In genomic region chr6:140508475-140509150, GRCm38 (mm10) we compare ENCODE assay signal across 9 mouse cellular contexts.
A peak's percentile ranks its signal among the peaks of the same experiment; 100 is the strongest.
DNase-seq lines count a peak whose midpoint lies in the region; ATAC-seq and TF ChIP-seq lines count a peak whose summit lies in the region.
"Had no signal": no experiment of that assay in that cellular context is flagged by ENCODE, and none has a peak within 500 bp of the region (broad histone marks: within the 10 kb centered on the region; RNA-seq: fewer than 3 reads in every experiment).

No protein-coding gene starts in this region.

- no peaks in the 10 kb centered on the region for H3K9me3 ChIP-seq in kidney, embryonic 16.5 days (ENCODE audit: low read length)
- H3K9me3 ChIP-seq in embryonic facial prominence, embryonic 10.5 days: no peaks in the 10 kb centered on the region
- no peaks in the 10 kb centered on the region for H3K9me3 ChIP-seq in limb, embryonic 14.5 days (ENCODE audit: control insufficient read depth, low read length)

- peaks cover 29% of the 10 kb centered on the region for H3K4me1 ChIP-seq in kidney, embryonic 16.5 days (ENCODE audit: insufficient read depth, low read length)
- peaks cover 53% of the 10 kb centered on the region for H3K4me1 ChIP-seq in embryonic facial prominence, embryonic 10.5 days
- H3K4me1 ChIP-seq in limb, embryonic 14.5 days (ENCODE audit: control insufficient read depth, insufficient read depth, low read length): peaks cover 25% of the 10 kb centered on the region

- H3K9ac ChIP-seq in kidney, embryonic 16.5 days (replicated peaks; ENCODE audit: low read length): no peak overlapping the region
- no peak overlapping the region for H3K9ac ChIP-seq in limb, embryonic 14.5 days (ENCODE audit: low read depth, low read length, severe bottlenecking)

- ATAC-seq in kidney, embryonic 16.5 days (ENCODE audit: low FRiP score, low TSS enrichment): peak; percentile 30; the same call in 1 of the 2 replicates
- ATAC-seq in limb, embryonic 14.5 days (ENCODE audit: low FRiP score, low read depth): peak; percentile 28; the same call in 1 of the 2 replicates

- WGBS in kidney, embryonic 16.5 days: 75% methylated on average over 13 of the region's 13 CpGs
- 74% methylated on average over 13 of the region's 13 CpGs for WGBS in embryonic facial prominence, embryonic 10.5 days
- WGBS in limb, embryonic 14.5 days: 57% methylated on average over 13 of the region's 13 CpGs

- peak; percentile 57 for DNase-seq in cerebellum, adult 11-12 months
- no peak for DNase-seq in cerebellum, postnatal 4 days (ENCODE audit: low spot score in 2 of 2)
- no peak for DNase-seq in kidney, adult 8-10 months
- no peak for DNase-seq in embryonic facial prominence, embryonic 10.5 days (ENCODE audit: low spot score)
- DNase-seq in limb, embryonic 14.5 days (ENCODE audit: low spot score): no peak
- DNase-seq in frontal cortex, postnatal 10 days (ENCODE audit: low spot score in 2 of 2): no peak
- no peak for DNase-seq in frontal cortex, postnatal 36 days (ENCODE audit: low spot score in 2 of 2)
- DNase-seq: lung, postnatal 10 days had no signal

- no peaks in the 10 kb centered on the region for H3K36me3 ChIP-seq in kidney, embryonic 16.5 days (ENCODE audit: insufficient read depth, low read length)
- no peaks in the 10 kb centered on the region for H3K36me3 ChIP-seq in embryonic facial prominence, embryonic 10.5 days (replicated peaks)
- no peaks in the 10 kb centered on the region for H3K36me3 ChIP-seq in limb, embryonic 14.5 days (ENCODE audit: control insufficient read depth, insufficient read depth, low read length)

- H3K4me2 ChIP-seq in kidney, embryonic 16.5 days (replicated peaks; ENCODE audit: low read depth, low read length): no peak overlapping the region
- no peak overlapping the region for H3K4me2 ChIP-seq in limb, embryonic 14.5 days (replicated peaks; ENCODE audit: low read depth, low read length, severe bottlenecking)

- H3K4me3 ChIP-seq in kidney, embryonic 16.5 days (ENCODE audit: low read length): no peak overlapping the region
- no peak overlapping the region for H3K4me3 ChIP-seq in embryonic facial prominence, embryonic 10.5 days
- no peak overlapping the region for H3K4me3 ChIP-seq in limb, embryonic 14.5 days (replicated peaks; ENCODE audit: low read length)

- H3K27ac ChIP-seq in kidney, embryonic 16.5 days (ENCODE audit: low read length): peak overlapping the region; percentile 58; the same call in 1 of the 2 replicates
- peak overlapping the region; percentile 35; the same call in 1 of the 2 replicates for H3K27ac ChIP-seq in embryonic facial prominence, embryonic 10.5 days (replicated peaks)
- no peak overlapping the region for H3K27ac ChIP-seq in limb, embryonic 14.5 days (replicated peaks; ENCODE audit: low read depth, low read length)

- TF ChIP-seq POLR2A in limb, embryonic 14.5 days (IDR thresholded peaks at IDR 0.05; ENCODE audit: borderline replicate concordance, extremely low read depth, insufficient read depth, insufficient read length): no peak

- no peaks in the 10 kb centered on the region for H3K27me3 ChIP-seq in kidney, embryonic 16.5 days (ENCODE audit: insufficient read depth, low read length)
- H3K27me3 ChIP-seq in embryonic facial prominence, embryonic 10.5 days (replicated peaks; ENCODE audit: low read depth, poor library complexity, severe bottlenecking): no peaks in the 10 kb centered on the region
- H3K27me3 ChIP-seq in limb, embryonic 14.5 days (ENCODE audit: control insufficient read depth, insufficient read depth, low read length): no peaks in the 10 kb centered on the region
